Mouse (Mus musculus) lung, postnatal 0 days (tissue): ENCODE measurements around the gene Prr7. TPM values are rescaled to one million over a fixed set of nuclear protein-coding genes. Genes with fewer than 3 reads are reported as not detected.

Experiments
- ATAC-seq: fragments of 200-750 bp; cut with Nextera tagmentation; 2 replicates; pipeline ENCODE4 v1.8.0; 2017; ENCODE audit warnings: moderate library complexity
- DNase-seq: peaks from one replicate; pipeline ENCODE4 v3.0.0-alpha.2; 2016; ENCODE audit warnings: low spot score
- H3K27ac ChIP-seq: fragments of 300-500 bp; sonication (generic); 2 replicates; pipeline ENCODE4 v1.5.1; 2014; ENCODE audit warnings: antibody characterized with exemption, mild to moderate bottlenecking, low read length, mixed read lengths
- H3K27me3 ChIP-seq: fragments of 300-500 bp; sonication (generic); replicated peaks from 2 replicates; pipeline ENCODE4 v1.6.1; 2014; ENCODE audit warnings: low read length, mixed read lengths; ENCODE audit not compliant: insufficient read depth
- H3K36me3 ChIP-seq: fragments of 300-500 bp; sonication (generic); 2 replicates; pipeline ENCODE4 v1.6.1; 2014; ENCODE audit warnings: low read length, mixed read lengths; ENCODE audit not compliant: insufficient read depth
- H3K4me1 ChIP-seq: fragments of 300-500 bp; sonication (generic); 2 replicates; pipeline ENCODE4 v1.6.1; 2014; ENCODE audit warnings: antibody characterized with exemption, low read depth, low read length, mixed read lengths; ENCODE audit not compliant: insufficient read depth
- H3K4me2 ChIP-seq: fragments of 300-500 bp; sonication (generic); replicated peaks from 2 replicates; pipeline ENCODE4 v1.6.1; 2014; ENCODE audit warnings: low read depth, mild to moderate bottlenecking, low read length, moderate library complexity, mixed read lengths
- H3K4me3 ChIP-seq: fragments of 300-500 bp; sonication (generic); 2 replicates; pipeline ENCODE4 v1.5.1; 2014; ENCODE audit warnings: low read depth, low read length
- H3K9ac ChIP-seq: fragments of 300-500 bp; sonication (generic); replicated peaks from 2 replicates; pipeline ENCODE4 v1.6.1; 2014; ENCODE audit warnings: low read depth, mild to moderate bottlenecking
- H3K9me3 ChIP-seq: fragments of 300-500 bp; sonication (generic); 2 replicates; pipeline ENCODE4 v1.6.1; 2016; ENCODE audit warnings: low read length, mixed read lengths
- CTCF ChIP-seq: IDR thresholded peaks from 2 replicates; pipeline ENCODE4 v1.5.1; 2016; ENCODE audit warnings: antibody characterized with exemption, mild to moderate bottlenecking
- EP300 ChIP-seq: IDR thresholded peaks from 2 replicates; pipeline ENCODE4 v1.6.1; 2016; ENCODE audit warnings: antibody characterized with exemption, mild to moderate bottlenecking, control low read depth
- WGBS: fragments of 180-500 bp; shearing (Covaris S2); extraction: QIAGEN DNeasy Blood & Tissue Kit; methylation state at CpG from one replicate; pipeline ENCODE4 v1.1.7; 2014; 5-methylcytosine and 5-hydroxymethylcytosine counted together
- polyA plus RNA-seq: library from polyadenylated mRNA; unstranded; fragments of >200 nt; fragmentation: Nextera tagmentation; extraction: Ambion mirVana; gene quantifications from 2 replicates; pipeline ENCODE4 v1.2.1, GENCODE M21; 2015

Prr7 gene
- polyA plus RNA-seq, 1 experiment from 2014 or later: 0.17 TPM

DNA sequence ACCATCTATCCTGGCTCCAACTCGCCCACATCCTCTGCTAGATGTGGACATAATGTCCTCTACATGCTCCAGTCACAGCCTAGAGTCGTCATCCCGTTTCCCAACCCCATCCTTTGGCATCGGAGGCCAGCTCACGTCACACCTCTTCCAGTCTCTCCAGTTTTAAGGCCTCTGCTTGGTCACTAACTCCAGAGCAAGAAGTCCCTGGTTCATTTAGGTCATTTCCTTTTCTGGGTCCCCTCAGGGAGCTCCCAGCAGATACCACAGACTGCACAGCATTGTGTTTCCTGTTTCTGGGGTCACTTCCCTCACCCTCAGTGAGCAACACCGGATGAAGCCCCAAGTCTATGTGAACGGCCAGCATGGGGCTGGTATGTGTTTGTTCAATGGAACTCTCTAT, 14.9 kb downstream of the Prr7 start:
- DNase-seq: peak; percentile 45
- Histone ChIP-seq H3K9ac (no peak overlapping the region), H3K4me2 (no peak overlapping the region), H3K27me3 (no peaks in the 10 kb centered on the region), H3K4me1 (no peaks in the 10 kb centered on the region; the same call in 1 of the 2 replicates), H3K9me3 (no peaks in the 10 kb centered on the region), H3K4me3 (no peak overlapping the region), H3K27ac (peak overlapping the region; percentile 16; the same call in 1 of the 2 replicates), H3K36me3 (no peaks in the 10 kb centered on the region)
- WGBS: 64% methylated on average over 7 of the region's 7 CpGs
- ATAC-seq: peak; percentile 52
- peak; percentile 71 for TF ChIP-seq EP300
- no peak for TF ChIP-seq CTCF

DNA sequence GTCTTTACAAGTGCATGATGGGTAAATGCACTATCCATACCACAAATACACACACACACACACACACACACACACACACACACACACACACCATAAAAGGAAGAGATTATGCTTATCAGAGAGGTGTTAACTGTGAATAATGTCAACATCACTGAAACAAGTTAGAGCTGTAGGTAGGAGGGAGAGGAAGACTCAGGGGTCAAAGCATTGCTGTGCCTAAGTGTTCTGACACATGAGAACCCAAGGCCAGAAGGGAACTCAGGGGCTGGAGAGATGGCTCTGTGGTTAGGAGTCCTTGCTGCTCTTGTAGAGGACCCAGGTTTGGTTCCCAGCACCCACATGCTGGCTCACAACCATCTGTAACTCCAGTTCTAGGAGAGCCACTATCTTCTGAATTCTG, 15.9 kb downstream of the Prr7 start:
- Histone ChIP-seq H3K4me1 (no peaks in the 10 kb centered on the region; the same call in 1 of the 2 replicates), H3K27me3 (no peaks in the 10 kb centered on the region), H3K4me2 (no peak overlapping the region), H3K4me3 (no peak overlapping the region), H3K9ac (no peak overlapping the region), H3K36me3 (no peaks in the 10 kb centered on the region), H3K27ac (no peak overlapping the region), H3K9me3 (no peaks in the 10 kb centered on the region)
- DNase-seq: no peak
- no peak for TF ChIP-seq EP300
- no peak for TF ChIP-seq CTCF
- ATAC-seq: no peak

DNA sequence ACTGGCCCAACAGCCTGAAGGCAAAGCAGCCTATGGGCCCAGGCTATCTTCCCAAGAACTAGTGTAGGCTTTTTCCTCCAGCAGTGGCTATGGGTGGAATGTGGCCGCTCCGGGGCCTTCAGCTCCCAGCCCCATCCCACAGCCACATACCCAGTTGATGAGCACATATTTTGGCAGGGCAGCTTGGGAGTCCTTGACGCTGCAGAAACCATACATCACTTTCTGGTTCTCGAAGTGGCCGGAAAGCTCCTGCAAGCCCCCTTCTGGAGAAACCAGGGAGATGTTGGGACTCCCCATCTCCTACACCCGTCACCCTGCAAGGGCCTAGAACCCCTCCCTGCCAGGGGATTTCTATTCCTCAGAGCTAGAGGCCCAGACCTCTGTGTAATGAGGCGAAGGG, 18.5 kb downstream of the Prr7 start:
- TF ChIP-seq CTCF: peak; percentile 30
- no peak for TF ChIP-seq EP300
- H3K9ac ChIP-seq: no peak overlapping the region
- no peaks in the 10 kb centered on the region for H3K36me3 ChIP-seq
- ATAC-seq (peak; percentile 45), DNase-seq (peak; percentile 59)
- WGBS: 57% methylated on average over 7 of the region's 7 CpGs
- no peaks in the 10 kb centered on the region for H3K9me3 ChIP-seq
- 0 out of 2 replicates have a peak overlapping the region, but pooled peaks have one; percentile 14 for H3K27ac ChIP-seq
- no peak overlapping the region for H3K4me3 ChIP-seq
- H3K4me2 ChIP-seq: no peak overlapping the region
- peaks cover 5% of the 10 kb centered on the region for H3K27me3 ChIP-seq
- peaks cover 6% of the 10 kb centered on the region; the same call in 1 of the 2 replicates for H3K4me1 ChIP-seq

DNA sequence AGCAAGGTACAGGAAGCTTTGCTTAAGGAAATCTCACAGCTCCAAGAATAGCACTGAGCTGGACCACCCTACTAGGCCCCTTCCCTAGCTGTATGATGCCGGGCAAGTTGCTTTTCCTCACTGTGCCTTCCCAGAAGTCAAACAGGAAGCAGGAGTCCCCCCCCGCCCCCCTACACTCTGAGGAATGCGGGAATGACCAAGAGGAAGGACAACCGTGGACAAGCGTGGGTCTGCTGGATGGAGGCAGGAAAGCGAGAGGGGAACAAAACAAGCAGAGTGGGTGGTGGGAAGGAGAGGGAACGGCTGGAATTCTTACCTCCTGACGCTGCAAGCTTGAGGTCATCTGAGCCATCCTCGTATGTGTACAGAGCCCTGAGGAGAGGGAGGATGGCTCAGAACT, 19.0 kb downstream of the Prr7 start:
- Histone ChIP-seq H3K27me3 (peaks cover 5% of the 10 kb centered on the region), H3K4me3 (no peak overlapping the region), H3K36me3 (no peaks in the 10 kb centered on the region), H3K9me3 (no peaks in the 10 kb centered on the region), H3K4me1 (peaks cover 6% of the 10 kb centered on the region; the same call in 1 of the 2 replicates), H3K27ac (no peak overlapping the region), H3K4me2 (no peak overlapping the region), H3K9ac (no peak overlapping the region)
- TF ChIP-seq CTCF: no peak
- DNase-seq (no peak), ATAC-seq (peak; percentile 11)
- WGBS: 23% methylated on average over 9 of the region's 9 CpGs

DNA sequence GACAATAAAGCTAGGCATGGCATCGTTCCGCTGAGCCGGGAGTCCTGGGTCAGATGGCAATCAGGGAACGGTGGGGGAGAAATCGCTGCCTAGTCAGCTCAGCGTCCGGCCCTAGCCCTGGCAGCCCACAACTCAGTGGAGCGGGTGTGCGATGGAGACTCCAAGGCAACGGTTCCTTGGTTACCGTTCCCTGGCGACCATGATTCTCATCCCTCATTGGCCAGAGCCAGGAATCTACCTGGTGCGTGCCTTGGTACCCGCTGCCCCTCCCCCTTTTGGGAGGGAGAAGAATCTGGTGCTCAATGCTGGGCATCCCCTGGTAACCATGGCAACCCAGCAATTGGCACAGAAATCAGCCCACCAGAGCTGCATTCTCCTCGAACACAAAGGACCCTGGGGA, 19.5 kb downstream of the Prr7 start:
- Histone ChIP-seq H3K9me3 (no peaks in the 10 kb centered on the region), H3K4me3 (no peak overlapping the region), H3K36me3 (no peaks in the 10 kb centered on the region), H3K4me2 (no peak overlapping the region), H3K4me1 (peaks cover 6% of the 10 kb centered on the region; the same call in 1 of the 2 replicates), H3K27ac (no peak overlapping the region), H3K9ac (no peak overlapping the region), H3K27me3 (peaks cover 9% of the 10 kb centered on the region)
- DNase-seq: no peak
- no peak for ATAC-seq
- no peak for TF ChIP-seq EP300
- TF ChIP-seq CTCF: no peak
- 40% methylated on average over 15 of the region's 15 CpGs for WGBS

DNA sequence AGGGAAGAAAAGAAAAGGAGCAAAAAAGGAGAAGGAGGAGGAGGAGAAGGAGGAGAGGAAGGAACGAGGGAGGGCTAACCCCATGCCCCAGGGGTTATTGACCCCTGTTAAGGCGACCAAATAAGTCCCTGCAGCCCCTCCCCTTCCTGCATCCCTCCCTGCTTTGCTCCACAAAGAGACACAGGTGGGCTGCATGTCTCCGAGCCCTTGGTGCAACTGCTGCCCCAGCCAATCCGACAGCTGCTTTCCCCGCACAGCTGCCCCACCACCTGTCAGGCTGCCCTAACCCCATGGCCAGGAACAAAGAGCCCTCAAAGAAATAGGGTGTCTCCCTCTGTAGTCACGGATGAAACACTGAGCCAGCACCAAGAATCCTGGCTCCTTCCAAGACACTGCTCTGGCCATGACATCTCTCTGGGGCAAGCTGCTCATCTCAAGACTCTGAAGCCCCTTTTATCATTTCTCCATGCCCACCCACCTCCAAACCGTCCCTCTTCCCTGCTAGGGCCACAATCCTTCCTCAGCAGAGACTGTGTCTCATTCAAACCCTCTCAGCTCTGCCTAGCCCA, 20.5 kb downstream of the Prr7 start:
- ATAC-seq: no peak
- no peaks in the 10 kb centered on the region for H3K9me3 ChIP-seq
- no peak overlapping the region for H3K27ac ChIP-seq
- H3K4me3 ChIP-seq: no peak overlapping the region
- DNase-seq: no peak
- 68% methylated on average over 6 of the region's 7 CpGs for WGBS
- TF ChIP-seq EP300 (no peak), CTCF (no peak)
- H3K4me2 ChIP-seq: no peak overlapping the region
- no peaks in the 10 kb centered on the region for H3K36me3 ChIP-seq
- H3K4me1 ChIP-seq: peaks cover 6% of the 10 kb centered on the region; the same call in 1 of the 2 replicates
- peaks cover 9% of the 10 kb centered on the region for H3K27me3 ChIP-seq
- H3K9ac ChIP-seq: no peak overlapping the region
